Comparison of ENCODE assay signal across 10 mouse cellular contexts in the genomic region with DNA sequence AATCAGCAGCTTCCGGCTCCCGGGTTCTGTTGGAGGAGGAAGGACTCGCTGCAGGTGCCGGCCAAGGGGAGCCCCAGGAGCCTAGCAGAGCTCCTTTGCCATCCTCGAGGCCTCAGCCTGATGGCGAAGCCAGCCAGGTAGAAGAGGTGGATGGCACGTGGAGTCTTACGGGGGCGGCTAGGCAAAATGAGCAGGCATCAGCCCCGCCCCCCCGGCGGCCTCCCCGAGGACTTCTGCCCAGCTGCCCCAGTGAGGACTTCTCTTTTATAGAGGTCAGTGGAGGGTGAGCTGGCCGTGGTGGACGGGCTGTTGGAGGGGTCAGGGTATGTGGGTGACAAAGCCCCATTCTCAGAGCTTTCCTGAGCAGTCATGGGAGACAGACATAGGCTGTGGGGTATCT. TPM values are rescaled to one million over a fixed set of nuclear protein-coding genes. Genes with fewer than 3 reads are reported as not detected.
"Had no signal": no experiment of that assay in that cellular context is flagged by ENCODE, and none has a peak within 500 bp of the region (broad histone marks: within the 10 kb centered on the region; RNA-seq: fewer than 3 reads in every experiment).

No protein-coding gene starts in this region.

- H3K9ac ChIP-seq: kidney, embryonic 15.5 days; liver, embryonic 12.5 days; lung, embryonic 15.5 days; midbrain, embryonic 12.5 days had no signal

- H3K9me3 ChIP-seq: kidney, embryonic 15.5 days; liver, embryonic 12.5 days; lung, embryonic 15.5 days; midbrain, embryonic 12.5 days had no signal

- H3K27me3 ChIP-seq: kidney, embryonic 15.5 days; liver, embryonic 12.5 days; lung, embryonic 15.5 days; midbrain, embryonic 12.5 days had no signal

- H3K4me2 ChIP-seq: kidney, embryonic 15.5 days; liver, embryonic 12.5 days; lung, embryonic 15.5 days; midbrain, embryonic 12.5 days had no signal

- ATAC-seq: liver, embryonic 12.5 days had no signal

- H3K27ac ChIP-seq: kidney, embryonic 15.5 days; liver, embryonic 12.5 days; lung, embryonic 15.5 days; midbrain, embryonic 12.5 days; stomach, postnatal 0 days had no signal

- DNase-seq: kidney, adult 18-20 months; kidney, postnatal 14 days; lung, postnatal 14 days; thymus, postnatal 4 days had no signal

- H3K4me3 ChIP-seq: kidney, embryonic 15.5 days; liver, embryonic 12.5 days; lung, embryonic 15.5 days; midbrain, embryonic 12.5 days had no signal

- H3K4me1 ChIP-seq: midbrain, embryonic 12.5 days had no signal

RNA-seq across cellular contexts. Expression of gene P2rx3, which starts 32.8 kb away (rescaled TPM):
- total RNA-seq: neutrophil, adult 5-6 weeks had no signal
